Mouse (Mus musculus) right cerebral cortex, postnatal 4 days (tissue): ENCODE measurements at regions not wholly inside any gene's neighbourhood (a gene's known extent, or its start where the extent isn't known, plus 50 kb on each side); places are given as distances from the start of the nearest gene placed in this dataset.

Experiments used
- DNase-seq: peaks from one replicate; pipeline ENCODE4 v3.0.0-alpha.2; 2022

DNA sequence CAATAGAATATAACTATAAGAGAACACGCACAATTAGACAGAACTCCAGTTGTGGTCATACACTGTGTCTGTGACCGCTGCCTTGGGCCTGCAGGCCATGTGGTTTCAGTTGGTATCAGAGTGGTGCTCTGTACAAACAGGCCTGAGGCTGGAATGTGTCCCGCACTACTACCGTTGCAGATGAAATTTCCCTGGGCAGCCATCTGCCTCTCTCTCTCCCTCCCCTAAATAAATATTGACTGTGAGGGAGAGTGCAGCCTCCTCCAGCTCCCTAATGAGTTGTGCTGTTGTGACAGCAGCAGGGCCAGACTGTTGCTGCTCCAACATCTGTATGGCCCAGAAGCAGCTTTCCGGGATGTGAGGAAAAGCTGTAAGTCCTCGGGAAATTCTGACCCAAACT is 146.7 kb downstream of the Hs3st3b1 start:
- no peak for DNase-seq

- DNase-seq: no peak
Observed at GRCm38 (mm10) chr11:63779371-63779770, 142.7 kb downstream of the Hs3st3b1 start.

DNA sequence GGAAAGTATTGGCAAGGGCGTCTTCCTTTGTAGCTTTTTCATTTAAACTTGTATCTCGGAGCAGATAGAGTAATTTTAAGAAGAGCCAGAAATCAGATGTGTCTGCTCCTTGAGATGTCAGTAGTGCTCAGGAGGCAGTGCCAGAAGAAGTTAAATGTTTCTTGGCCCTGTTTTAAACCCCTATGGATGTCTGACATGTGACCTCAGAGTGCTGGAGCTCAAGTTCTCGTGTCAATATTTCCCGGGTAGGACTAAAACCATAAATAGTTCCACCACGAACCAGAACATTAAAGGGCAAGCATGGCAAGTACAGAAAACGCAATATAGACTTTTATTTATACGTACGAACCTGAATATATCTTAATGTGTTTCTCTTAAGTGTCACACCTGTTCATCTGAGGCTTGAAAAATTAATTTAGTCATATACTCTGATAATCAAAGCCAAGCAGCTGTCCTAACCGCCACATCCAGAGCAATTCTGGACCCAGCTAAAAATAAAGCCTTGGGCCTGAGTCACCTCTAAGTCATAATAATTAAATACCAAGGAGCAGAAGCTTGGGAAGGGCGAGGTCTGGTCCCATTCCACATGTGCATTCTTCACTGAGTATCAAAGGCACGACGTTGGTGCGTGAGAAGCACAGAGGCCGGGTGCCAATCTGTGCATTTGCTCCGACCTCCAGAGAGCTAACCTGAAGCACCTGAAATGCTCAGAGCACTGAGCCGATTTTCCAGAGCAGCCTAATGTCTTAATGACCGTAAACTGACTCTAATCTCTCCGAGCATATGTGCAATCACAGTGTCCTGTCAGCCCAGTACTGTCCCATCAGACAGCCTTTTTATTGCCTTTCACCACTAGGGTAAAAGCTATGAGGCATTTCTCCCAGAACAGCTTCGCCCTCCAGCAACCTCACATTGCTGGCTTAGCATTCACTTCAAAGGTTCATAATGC is 139.8 kb downstream of the Hs3st3b1 start:
- no peak for DNase-seq

GRCm38 (mm10) chr11:63785281-63785886 is 136.7 kb downstream of the Hs3st3b1 start:
- no peak for DNase-seq

- no peak for DNase-seq
Observed at GRCm38 (mm10) chr11:63785965-63786364, 136.1 kb downstream of the Hs3st3b1 start.

GRCm38 (mm10) chr11:63789473-63790120 is 132.5 kb downstream of the Hs3st3b1 start:
- DNase-seq: no peak

- DNase-seq: no peak
Observed at GRCm38 (mm10) chr11:63791004-63791862, 130.9 kb downstream of the Hs3st3b1 start.

GRCm38 (mm10) chr11:63793732-63794503 is 128.2 kb downstream of the Hs3st3b1 start:
- no peak for DNase-seq

GRCm38 (mm10) chr11:63812146-63812545 is 109.9 kb downstream of the Hs3st3b1 start:
- no peak for DNase-seq

GRCm38 (mm10) chr11:63822847-63823246 is 99.2 kb downstream of the Hs3st3b1 start:
- no peak for DNase-seq

- DNase-seq: no peak
Observed at GRCm38 (mm10) chr11:63827271-63827762, 94.8 kb downstream of the Hs3st3b1 start.

GRCm38 (mm10) chr11:63833480-63833879 is 88.6 kb downstream of the Hs3st3b1 start:
- DNase-seq: no peak

GRCm38 (mm10) chr11:63834140-63834539 is 88.0 kb downstream of the Hs3st3b1 start:
- no peak for DNase-seq

DNA sequence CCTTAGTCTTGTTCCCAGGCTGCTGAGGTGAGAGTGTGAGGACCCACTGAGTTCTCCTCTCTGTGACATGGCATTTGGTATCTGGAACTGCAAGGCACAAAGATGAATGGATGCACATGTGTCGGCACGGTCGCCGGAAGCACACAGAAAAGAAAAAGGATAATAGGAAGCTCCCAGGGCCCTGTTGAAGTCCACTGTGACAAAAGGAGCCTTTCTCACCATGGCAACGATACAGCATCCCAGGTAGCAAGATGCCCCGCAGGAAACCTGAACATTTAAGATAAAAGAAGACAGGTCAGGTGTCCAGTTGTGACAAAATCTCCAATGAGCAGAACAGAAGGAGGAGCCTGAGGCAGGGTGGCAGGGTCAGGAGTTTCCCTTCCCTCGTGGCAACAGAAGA is 87.5 kb downstream of the Hs3st3b1 start:
- DNase-seq: no peak
